Mouse (Mus musculus): Measurements from ENCODE around the gene Apeh. TPM values are rescaled to one million over a fixed set of nuclear protein-coding genes. Genes with fewer than 3 reads are reported as not detected.

The Apeh gene
- polyA plus RNA-seq (2012; rRNA removed): 116 and 139 TPM in 2 replicates

DNA sequence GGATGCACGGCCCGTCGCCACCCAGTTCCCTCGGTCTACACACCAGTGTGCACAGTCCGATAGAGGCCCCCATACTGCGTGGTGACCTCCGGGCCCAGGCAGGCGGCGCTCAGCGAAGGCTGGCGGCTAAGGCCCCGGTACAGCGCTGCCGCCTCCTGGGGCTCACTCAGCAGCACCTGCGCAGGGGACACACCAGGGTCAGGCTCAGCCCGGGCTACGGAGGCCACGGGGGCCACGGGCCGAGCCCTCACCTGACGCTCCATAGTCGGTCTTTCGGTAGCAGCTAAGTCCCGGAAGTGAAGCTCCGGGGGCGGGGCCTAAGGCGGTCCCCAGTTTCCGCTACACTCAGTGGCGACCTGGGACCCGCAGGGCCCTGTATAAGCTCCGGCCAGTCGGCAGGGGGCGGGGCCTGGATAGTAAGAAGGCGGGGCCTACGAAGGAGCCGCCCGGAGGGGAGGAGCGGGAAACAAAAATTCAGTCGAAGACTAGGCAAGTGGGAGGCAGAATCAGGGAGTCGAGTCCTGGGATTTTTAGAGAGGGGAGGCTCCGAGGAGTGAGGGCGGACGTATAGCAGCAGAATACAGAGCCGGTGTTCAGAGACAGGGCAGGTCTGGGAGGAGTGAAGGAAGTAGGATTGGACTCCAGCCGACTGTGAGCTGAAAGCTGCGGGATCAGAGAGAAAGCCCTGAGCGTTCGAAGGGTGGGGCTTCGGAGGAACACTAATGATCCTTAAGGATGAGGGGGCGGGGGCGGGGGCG, at the start of gene Apeh:
TSS of gene Apeh (minus strand) at position 423 of the 758 bp plus-strand sequence.

DNA sequence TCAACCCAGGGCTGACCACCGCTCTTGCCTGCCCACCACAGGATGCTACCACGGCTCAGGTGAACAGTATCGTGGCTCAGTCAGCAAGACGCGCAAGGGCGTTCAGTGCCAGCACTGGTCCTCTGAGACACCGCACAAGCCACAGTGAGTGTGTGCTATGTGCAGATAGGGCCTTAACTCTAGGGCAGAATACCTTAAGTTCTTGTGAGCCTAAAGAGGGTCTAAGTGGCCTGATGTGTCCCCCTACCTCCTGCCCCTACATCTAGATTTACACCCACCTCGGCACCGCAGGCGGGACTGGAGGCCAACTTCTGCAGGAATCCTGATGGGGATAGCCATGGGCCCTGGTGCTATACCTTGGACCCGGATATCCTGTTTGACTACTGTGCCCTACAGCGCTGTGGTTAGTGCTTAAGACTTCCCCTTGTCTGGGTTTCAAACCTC, 11.4 kb downstream of the Apeh start, which contains the start of gene Rnf123:
TSS of gene Rnf123 (minus strand) at position 359 of the 444 bp plus-strand sequence.

DNA sequence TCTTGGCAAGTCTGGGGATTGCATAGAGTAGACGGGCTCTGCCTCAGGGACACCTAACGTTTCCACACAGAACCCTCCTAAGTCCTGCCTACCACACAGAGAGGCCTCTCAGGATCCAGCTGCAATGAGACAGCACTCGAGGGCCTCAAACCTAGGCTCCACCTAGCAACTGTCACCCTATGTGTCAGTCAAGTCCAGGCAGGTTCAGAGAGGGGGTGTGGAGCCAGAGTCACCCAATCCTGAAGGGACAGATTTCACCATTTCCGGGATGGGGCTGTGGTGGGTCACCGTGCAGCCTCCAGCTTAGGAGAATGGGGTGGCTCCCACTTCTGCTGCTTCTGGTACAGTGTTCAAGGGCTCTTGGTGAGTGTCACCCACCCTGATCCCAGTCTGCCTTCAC, 14.2 kb downstream of the Apeh start, which contains the start of gene Mst1:
TSS of gene Mst1 (plus strand) at position 269 of the 400 bp plus-strand sequence.

DNA sequence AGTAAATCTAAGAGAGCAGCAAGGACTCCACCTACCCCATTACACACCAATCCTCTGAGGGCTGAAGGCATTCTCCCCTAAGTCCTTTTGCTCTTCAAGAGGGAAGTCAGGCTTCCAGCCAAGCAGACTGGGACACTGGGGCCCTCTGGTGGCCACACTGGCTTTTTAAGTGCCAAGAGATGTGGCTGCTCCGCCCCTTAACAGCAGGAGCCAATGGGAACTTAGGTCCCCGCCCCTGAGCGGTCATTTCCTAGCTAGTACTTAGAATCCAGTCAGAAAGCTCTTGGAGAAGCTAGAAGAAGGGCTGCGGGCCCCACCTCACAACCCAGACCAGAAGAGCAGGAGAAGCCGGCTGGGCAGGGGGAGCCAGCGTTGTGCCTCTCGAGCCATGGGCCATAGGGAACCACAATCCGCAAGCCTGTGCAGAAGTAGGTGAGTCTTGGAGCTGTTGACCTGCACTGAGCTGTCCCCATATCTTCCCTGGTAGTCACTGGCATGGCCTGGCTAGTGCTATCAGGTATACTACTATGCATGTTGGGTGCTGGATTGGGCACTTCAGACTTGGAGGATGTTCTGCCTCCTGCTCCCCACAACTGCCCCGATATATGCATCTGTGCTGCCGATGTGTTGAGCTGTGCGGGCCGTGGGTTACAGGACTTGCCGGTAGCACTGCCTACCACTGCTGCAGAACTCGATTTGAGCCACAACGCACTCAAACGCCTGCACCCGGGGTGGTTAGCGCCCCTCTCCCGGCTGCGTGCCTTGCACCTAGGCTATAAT, 41.3 kb downstream of the Apeh start, which contains the start of gene Amigo3:
TSS of gene Amigo3 (plus strand) at position 275 of the 780 bp plus-strand sequence.

DNA sequence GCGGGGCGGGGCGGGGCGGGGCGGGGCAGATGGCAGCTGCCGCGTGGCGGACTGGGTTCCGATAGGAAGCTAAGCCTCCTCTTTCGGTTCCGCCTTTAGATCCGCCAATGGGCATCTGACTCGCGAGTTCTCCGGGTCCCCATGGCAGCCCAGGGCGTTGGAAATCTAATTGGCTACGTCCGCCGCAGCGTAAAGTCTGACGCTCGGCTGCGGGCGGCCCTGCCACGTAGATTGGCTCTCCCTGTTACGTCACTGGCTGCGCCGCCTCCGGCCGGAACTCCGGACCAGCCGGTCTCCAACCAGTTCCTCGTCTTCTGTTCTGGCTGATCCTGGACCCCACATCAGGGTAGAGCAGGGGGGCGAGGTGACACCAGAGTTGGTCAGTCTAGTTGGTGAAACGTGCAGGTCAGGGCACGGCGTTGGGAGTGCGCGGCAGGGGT, 45.4 kb downstream of the Apeh start, which contains the start of gene Gmppb:
TSS of gene Gmppb (plus strand) at position 227 of the 440 bp plus-strand sequence.

Other genes with a start within 250 kb of the Apeh start
- 21.5 and 22.3 TPM in 2 replicates for gene Rbm6, start 221.4 kb downstream of the Apeh start, polyA plus RNA-seq (2012; rRNA removed)
- gene Mon1a, start 206.5 kb downstream of the Apeh start, polyA plus RNA-seq (2012; rRNA removed): 3.8 and 3.9 TPM in 2 replicates
- gene Mst1r, start 187.7 kb downstream of the Apeh start, polyA plus RNA-seq (2012; rRNA removed): 0.98 and 1.0 TPM in 2 replicates
- gene Actl11, start 166.1 kb downstream of the Apeh start, polyA plus RNA-seq (2012; rRNA removed): not detected in 2 replicates
- 0.10 and 0.13 TPM in 2 replicates for gene Camkv, start 158.9 kb downstream of the Apeh start, polyA plus RNA-seq (2012; rRNA removed)
- 6.3 and 8.5 TPM in 2 replicates for gene Traip, start 144.5 kb downstream of the Apeh start, polyA plus RNA-seq (2012; rRNA removed)
- gene Uba7, start 119.1 kb downstream of the Apeh start, polyA plus RNA-seq (2012; rRNA removed): 73.2 and 97.2 TPM in 2 replicates
- 0.65 and 0.71 TPM in 2 replicates for gene Gm20661, start 111.5 kb downstream of the Apeh start, polyA plus RNA-seq (2012; rRNA removed)
- 27.4 and 29.9 TPM in 2 replicates for gene Inka1, start 108.7 kb downstream of the Apeh start, polyA plus RNA-seq (2012; rRNA removed)
- 2.4 and 3.3 TPM in 2 replicates for gene Cdhr4, start 102.1 kb downstream of the Apeh start, polyA plus RNA-seq (2012; rRNA removed)
- 0.58 and 0.95 TPM in 2 replicates for gene Gm20662, start 98.3 kb downstream of the Apeh start, polyA plus RNA-seq (2012; rRNA removed)
- 27.1 and 30.8 TPM in 2 replicates for gene Ip6k1, start 92.1 kb downstream of the Apeh start, polyA plus RNA-seq (2012; rRNA removed)
- gene Gmppb, start 45.4 kb downstream of the Apeh start, polyA plus RNA-seq (2012; rRNA removed): 8.2 and 9.5 TPM in 2 replicates
- 0.42 and 0.55 TPM in 2 replicates for gene Amigo3, start 41.4 kb downstream of the Apeh start, polyA plus RNA-seq (2012; rRNA removed)
- gene Mst1, start 14.2 kb downstream of the Apeh start, polyA plus RNA-seq (2012; rRNA removed): 17.8 and 19.6 TPM in 2 replicates
- gene Rnf123, start 11.3 kb downstream of the Apeh start, polyA plus RNA-seq (2012; rRNA removed): 105 and 129 TPM in 2 replicates
- gene Bsn, start 95.8 kb upstream of the Apeh start, polyA plus RNA-seq (2012; rRNA removed): 0.86 and 0.89 TPM in 2 replicates
- 4.5 and 5.6 TPM in 2 replicates for gene Dag1, start 169.4 kb upstream of the Apeh start, polyA plus RNA-seq (2012; rRNA removed)
- gene Nicn1, start 195.8 kb upstream of the Apeh start, polyA plus RNA-seq (2012; rRNA removed): 2.7 and 3.1 TPM in 2 replicates
- 6.6 and 7.8 TPM in 2 replicates for gene Amt, start 202.2 kb upstream of the Apeh start, polyA plus RNA-seq (2012; rRNA removed)
- 77.4 and 89.7 TPM in 2 replicates for gene Rhoa, start 211.5 kb upstream of the Apeh start, polyA plus RNA-seq (2012; rRNA removed)
- gene Tcta, start 211.6 kb upstream of the Apeh start, polyA plus RNA-seq (2012; rRNA removed): 8.4 and 10.7 TPM in 2 replicates
- gene Gpx1, start 244.3 kb upstream of the Apeh start, polyA plus RNA-seq (2012; rRNA removed): 3,245 and 3,712 TPM in 2 replicates

Measured in liver, embryonic 14 days (tissue).